Mouse (Mus musculus) hematopoietic multipotent progenitor cell, adult 10-12 weeks (in vitro differentiated cells): ENCODE measurements around the gene Prickle1. TPM values are rescaled to one million over a fixed set of nuclear protein-coding genes. Genes with fewer than 3 reads are reported as not detected.

Experiments used
- polyA plus RNA-seq: library from polyadenylated mRNA; stranded (reverse); fragments of >175 nt; gene quantifications from 2 replicates; pipeline ENCODE4 v1.2.3, GENCODE M21; 2012; ENCODE audit warnings: low replicate concordance

Gene Prickle1
- 0.15 and 0.77 TPM in 2 replicates for polyA plus RNA-seq

DNA sequence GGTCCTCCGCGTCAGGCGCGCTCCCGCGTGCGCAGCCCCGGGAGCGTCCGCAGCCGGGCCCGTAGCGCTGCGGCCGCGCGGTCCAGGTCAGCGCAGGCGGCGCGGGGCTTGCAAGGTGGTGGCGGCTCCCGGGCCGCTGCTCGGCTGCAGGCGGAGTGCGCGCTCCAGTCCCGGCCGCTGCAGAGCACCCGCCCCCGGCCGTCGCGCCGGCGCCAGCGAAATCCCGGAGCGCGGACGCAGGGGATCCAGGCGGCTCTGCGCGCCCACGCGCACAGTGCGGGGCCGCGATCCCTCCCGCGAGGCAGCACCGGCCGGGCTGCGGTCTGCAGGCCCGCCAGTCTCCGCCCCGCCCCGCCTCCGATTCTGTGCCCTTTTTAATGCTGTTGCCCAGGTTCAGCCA lies at the start of gene Prickle1:
Gene Prickle1 (minus strand): TSS at position 146 of the 400 bp plus-strand sequence.

Other genes with a start within 250 kb of the Prickle1 start
- gene Zcrb1, start 197.6 kb downstream of the Prickle1 start, polyA plus RNA-seq: 85.7 and 132 TPM in 2 replicates
- gene Pphln1, start 197.5 kb downstream of the Prickle1 start, polyA plus RNA-seq: 5.5 and 7.0 TPM in 2 replicates